Mouse (Mus musculus): ENCODE measurements around the gene Stx8. TPM values are rescaled to one million over a fixed set of nuclear protein-coding genes. Genes with fewer than 3 reads are reported as not detected.

The Stx8 gene
- polyA plus RNA-seq, 1 experiment: 8.7 TPM

DNA sequence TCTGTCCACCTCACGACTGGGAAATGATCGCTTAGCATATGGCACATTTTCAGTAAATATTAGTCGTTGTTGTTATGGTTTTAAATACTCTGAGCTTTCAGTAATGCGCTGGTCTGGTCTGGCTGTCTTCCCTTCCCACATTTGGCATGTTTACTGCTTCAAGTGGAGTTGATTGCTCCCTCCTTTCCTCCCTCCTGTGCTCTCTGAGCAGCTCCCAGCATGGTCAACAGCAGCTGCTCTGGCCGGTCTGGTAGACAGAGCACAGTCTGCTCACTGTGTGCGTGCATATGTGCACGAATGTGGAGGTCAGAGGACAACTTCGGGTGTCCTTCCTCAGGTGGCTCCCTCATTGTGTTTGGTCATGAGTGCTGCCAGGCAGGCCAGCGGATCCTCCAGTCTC is 120.2 kb downstream of the Stx8 start:
- 48% methylated on average over 9 of the region's 9 CpGs for WGBS
- TF ChIP-seq CTCF (IDR thresholded peaks at IDR 0.05; ENCODE audit: insufficient read depth, low read length) (no peak), POLR2A (IDR thresholded peaks at IDR 0.05; ENCODE audit: borderline replicate concordance, extremely low read depth, low read depth, low read length) (no peak)
- Histone ChIP-seq H3K4me3 (replicated peaks; ENCODE audit: extremely low read depth, low read depth, low read length) (no peak overlapping the region), H3K4me1 (ENCODE audit: control insufficient read depth, insufficient read depth, low read length) (peaks cover 13% of the 10 kb centered on the region)
- DNase-seq: no peak

DNA sequence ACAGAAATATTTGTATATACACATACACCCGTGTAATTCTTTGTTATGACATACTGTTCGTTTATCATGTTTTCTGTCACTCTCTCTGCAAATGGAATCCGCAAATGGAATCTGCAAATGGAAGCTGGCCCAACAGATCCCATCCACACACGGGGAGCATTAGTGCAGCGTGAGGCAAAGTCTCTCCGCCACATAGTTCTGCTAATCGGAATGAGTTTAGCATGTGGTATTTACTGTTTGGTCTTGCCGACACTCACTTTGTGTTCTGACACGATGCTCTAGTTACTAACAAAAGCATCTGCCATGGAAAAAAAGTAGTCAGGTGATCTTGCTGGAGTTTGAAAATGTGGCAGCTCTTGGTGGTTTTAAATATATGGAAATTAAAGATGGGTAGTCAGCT is 123.4 kb downstream of the Stx8 start:
- Histone ChIP-seq H3K4me1 (ENCODE audit: control insufficient read depth, insufficient read depth, low read length) (peaks cover 13% of the 10 kb centered on the region), H3K4me3 (replicated peaks; ENCODE audit: extremely low read depth, low read depth, low read length) (no peak overlapping the region)
- TF ChIP-seq POLR2A (IDR thresholded peaks at IDR 0.05; ENCODE audit: borderline replicate concordance, extremely low read depth, low read depth, low read length) (no peak), CTCF (IDR thresholded peaks at IDR 0.05; ENCODE audit: insufficient read depth, low read length) (no peak)
- no peak for DNase-seq
- WGBS: 65% methylated on average over 9 of the region's 9 CpGs

DNA sequence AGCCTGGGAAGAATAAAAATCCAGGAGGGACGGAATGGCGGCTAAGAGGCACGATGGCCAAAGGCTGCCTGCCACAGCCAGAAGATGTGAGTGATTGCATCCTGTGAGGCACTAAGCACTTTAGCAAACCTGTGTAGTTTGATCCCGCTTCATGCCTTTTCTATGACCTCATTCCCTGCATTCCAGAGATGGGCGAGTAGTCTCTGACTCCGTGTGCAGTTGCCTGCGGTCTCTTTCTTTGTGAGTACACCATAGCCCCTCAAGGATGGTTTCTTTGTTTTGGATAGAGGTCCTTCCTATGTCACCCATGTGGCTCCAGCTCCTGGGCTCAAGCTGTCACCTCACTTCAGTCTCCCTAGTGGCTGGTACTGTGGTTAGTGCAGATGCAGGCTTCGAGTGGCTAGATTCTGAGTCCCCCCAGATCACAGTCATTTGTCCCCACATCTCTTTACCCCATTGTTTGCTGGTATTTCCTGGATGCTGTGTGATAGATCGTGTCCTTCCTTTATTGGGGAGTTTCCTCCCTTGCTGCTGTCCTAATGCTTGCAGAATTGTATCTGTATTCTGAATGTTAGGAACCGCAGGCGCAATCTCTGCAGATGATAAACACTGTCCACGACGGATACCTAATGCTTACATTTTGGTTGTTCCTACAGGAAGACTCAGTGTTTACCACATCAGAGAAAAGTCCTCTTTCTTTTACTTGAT is 124.0 kb downstream of the Stx8 start:
- no peak for DNase-seq
- no peak overlapping the region for H3K4me3 ChIP-seq (replicated peaks; ENCODE audit: extremely low read depth, low read depth, low read length)
- TF ChIP-seq POLR2A (IDR thresholded peaks at IDR 0.05; ENCODE audit: borderline replicate concordance, extremely low read depth, low read depth, low read length): no peak
- TF ChIP-seq CTCF (IDR thresholded peaks at IDR 0.05; ENCODE audit: insufficient read depth, low read length): no peak
- WGBS: 38% methylated on average over 13 of the region's 13 CpGs
- H3K4me1 ChIP-seq (ENCODE audit: control insufficient read depth, insufficient read depth, low read length): peaks cover 13% of the 10 kb centered on the region

DNA sequence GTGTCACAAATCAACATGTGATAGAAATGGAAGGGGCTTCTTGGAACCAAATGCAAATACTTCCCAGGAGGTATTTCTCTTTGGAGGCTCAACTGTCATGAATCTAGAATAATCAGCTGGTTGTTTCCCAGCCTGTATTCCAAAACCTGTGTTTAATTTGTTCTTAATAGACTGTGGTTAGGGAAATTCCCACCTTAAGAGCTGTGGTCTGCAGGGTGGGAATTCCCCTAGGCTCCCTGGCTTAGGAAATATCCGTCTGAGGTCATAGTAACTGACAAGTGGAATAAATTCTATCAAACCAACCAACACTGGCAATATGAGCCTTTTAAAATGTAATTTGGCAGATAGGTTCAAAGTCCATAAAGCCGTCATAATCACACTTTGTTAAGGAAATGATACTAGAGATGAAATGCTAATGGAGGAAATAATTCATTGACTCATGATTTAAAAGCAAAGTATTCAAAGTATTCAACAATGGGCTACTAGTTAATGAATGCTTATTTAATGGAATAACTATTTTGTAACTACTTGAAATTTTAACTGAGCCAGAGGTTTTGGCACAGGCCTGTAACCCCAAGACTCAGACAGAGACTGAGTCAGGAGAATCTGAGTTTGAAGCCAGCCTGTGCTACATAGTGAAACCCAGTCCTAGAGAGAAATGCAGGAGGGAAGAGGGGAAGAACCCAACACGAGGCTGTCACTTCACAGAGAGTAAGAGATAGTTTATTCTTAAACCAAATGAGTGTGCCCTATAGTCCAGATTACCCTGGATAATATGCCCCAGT is 126.2 kb downstream of the Stx8 start:
- 44% methylated on average over 3 of the region's 3 CpGs for WGBS
- DNase-seq: no peak
- H3K4me3 ChIP-seq (replicated peaks; ENCODE audit: extremely low read depth, low read depth, low read length): no peak overlapping the region
- peaks cover 8% of the 10 kb centered on the region for H3K4me1 ChIP-seq (ENCODE audit: control insufficient read depth, insufficient read depth, low read length)
- no peak for TF ChIP-seq POLR2A (IDR thresholded peaks at IDR 0.05; ENCODE audit: borderline replicate concordance, extremely low read depth, low read depth, low read length)
- TF ChIP-seq CTCF (IDR thresholded peaks at IDR 0.05; ENCODE audit: insufficient read depth, low read length): no peak

DNA sequence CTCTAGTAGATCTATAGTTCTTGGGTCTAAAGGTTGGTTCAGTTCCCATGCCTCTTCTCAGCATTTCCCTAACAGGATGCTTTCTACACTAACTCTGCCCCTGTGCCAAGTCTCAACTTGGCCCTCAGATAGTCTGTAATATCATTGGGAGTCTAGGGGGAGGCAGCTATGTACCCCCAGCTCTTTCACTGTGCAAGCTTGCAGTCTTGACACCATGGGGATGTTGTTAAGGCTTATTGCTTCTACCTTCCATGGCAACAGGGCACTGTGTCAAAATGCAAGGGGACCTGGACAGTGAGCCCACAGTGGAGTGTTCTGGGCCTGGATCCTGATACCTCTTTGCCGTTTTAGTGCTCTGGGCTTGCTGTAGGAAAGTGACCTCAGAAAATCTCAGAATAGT is 135.6 kb downstream of the Stx8 start:
- DNase-seq: no peak
- no peak overlapping the region for H3K4me3 ChIP-seq (replicated peaks; ENCODE audit: extremely low read depth, low read depth, low read length)
- H3K4me1 ChIP-seq (ENCODE audit: control insufficient read depth, insufficient read depth, low read length): peaks cover 4% of the 10 kb centered on the region; the same call in 1 of the 2 replicates
- 89% methylated on average over 1 of the region's 1 CpGs for WGBS
- no peak for TF ChIP-seq POLR2A (IDR thresholded peaks at IDR 0.05; ENCODE audit: borderline replicate concordance, extremely low read depth, low read depth, low read length)
- TF ChIP-seq CTCF (IDR thresholded peaks at IDR 0.05; ENCODE audit: insufficient read depth, low read length): no peak

DNA sequence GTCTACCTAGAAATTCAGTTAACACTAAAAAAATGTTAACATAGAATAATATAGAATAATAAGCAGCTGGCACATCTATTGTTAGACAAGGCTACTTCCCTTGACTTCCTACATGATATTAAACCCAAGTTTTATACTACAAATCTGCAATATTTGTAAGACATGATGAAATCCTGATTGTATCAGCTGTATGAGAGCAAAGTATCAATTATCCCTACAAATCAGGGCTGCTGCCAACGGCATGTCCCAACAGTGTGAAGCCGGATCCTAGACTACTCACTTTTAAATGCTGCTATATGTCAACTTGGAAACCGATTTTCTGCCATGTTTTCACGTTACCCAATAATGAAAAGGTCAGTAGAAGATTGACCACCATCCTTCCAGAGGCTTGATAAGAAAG is 137.5 kb downstream of the Stx8 start:
- Histone ChIP-seq H3K4me3 (replicated peaks; ENCODE audit: extremely low read depth, low read depth, low read length) (no peak overlapping the region), H3K4me1 (ENCODE audit: control insufficient read depth, insufficient read depth, low read length) (peaks cover 4% of the 10 kb centered on the region; the same call in 1 of the 2 replicates)
- no peak for TF ChIP-seq CTCF (IDR thresholded peaks at IDR 0.05; ENCODE audit: insufficient read depth, low read length)
- no peak for TF ChIP-seq POLR2A (IDR thresholded peaks at IDR 0.05; ENCODE audit: borderline replicate concordance, extremely low read depth, low read depth, low read length)
- DNase-seq: no peak
- 91% methylated on average over 4 of the region's 4 CpGs for WGBS

DNA sequence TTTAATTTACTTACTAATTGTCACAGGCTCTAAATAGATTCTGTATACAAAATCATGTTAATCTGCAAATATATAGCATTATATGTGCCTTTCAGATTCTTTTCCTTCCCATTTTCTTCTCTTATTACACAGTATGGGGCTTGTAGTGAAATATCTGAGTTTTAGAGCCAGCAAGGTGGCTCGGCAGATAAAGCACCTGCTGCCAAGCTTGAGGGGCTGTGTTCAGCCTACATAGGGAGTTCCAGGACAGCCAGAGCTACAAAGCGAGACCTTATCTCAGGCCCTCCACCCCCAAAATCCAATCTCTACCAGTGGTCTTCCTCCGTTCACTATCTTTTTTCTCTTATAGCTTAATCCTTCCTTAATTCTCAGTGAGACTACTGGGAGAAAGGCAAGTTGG is 140.1 kb downstream of the Stx8 start:
- TF ChIP-seq POLR2A (IDR thresholded peaks at IDR 0.05; ENCODE audit: borderline replicate concordance, extremely low read depth, low read depth, low read length) (no peak), CTCF (IDR thresholded peaks at IDR 0.05; ENCODE audit: insufficient read depth, low read length) (no peak)
- no peaks in the 10 kb centered on the region for H3K4me1 ChIP-seq (ENCODE audit: control insufficient read depth, insufficient read depth, low read length)
- 92% methylated on average over 3 of the region's 3 CpGs for WGBS
- H3K4me3 ChIP-seq (replicated peaks; ENCODE audit: extremely low read depth, low read depth, low read length): no peak overlapping the region
- no peak for DNase-seq

DNA sequence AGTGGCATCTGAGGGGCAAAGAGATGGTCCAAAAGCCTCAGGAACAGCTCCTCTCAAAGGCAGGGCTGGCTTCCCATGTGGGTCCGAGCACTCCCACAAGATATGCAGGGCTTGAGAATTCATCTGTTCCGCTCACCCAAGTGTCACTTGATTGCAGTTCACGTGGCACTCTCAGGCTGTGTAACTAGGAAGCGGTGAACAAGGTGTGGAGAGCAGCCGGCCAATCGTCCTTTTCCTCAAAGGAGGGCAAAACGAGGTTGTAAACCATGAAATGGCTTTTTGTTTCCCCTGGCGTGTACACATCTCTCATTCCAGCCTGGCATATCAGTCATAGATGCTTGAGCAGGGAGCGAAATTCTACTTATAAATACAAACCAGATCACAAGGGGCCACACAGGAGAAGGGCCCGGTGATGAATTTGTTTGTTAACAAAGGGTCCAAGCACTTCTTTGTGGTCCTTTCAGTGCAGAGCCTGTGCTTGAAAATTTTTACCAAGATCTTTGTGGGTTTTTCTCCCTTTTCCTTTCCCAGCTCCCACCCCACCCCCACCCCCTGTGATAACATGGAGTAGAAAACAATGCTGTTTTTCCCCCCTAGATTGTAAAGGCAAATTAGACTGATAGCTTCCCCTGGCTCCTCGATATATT is 147.6 kb downstream of the Stx8 start:
- no peak for TF ChIP-seq CTCF (IDR thresholded peaks at IDR 0.05; ENCODE audit: insufficient read depth, low read length)
- TF ChIP-seq POLR2A (IDR thresholded peaks at IDR 0.05; ENCODE audit: borderline replicate concordance, extremely low read depth, low read depth, low read length): no peak
- 58% methylated on average over 11 of the region's 11 CpGs for WGBS
- Histone ChIP-seq H3K4me3 (replicated peaks; ENCODE audit: extremely low read depth, low read depth, low read length) (no peak overlapping the region), H3K4me1 (ENCODE audit: control insufficient read depth, insufficient read depth, low read length) (no peaks in the 10 kb centered on the region)
- DNase-seq: peak; percentile 61

DNA sequence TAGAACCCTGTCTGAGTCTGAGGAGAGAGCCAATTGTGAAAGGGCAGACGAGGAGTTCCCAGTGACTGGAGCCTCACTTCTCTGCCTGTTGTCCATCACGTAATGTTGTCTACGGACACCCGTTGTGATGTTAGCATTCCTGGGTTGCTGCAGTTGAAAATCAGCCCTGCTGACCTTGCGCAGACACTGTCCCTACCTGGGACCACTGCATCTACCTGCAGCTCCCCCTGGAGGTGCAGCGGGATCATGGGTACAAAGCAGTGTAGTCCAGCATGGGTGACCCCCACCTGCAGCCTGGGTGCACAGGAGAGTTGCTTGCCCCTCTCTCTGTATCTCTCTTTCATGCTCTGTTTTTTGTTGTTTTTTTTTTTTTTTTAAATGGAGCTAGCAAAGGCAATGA is 148.2 kb downstream of the Stx8 start:
- WGBS: 59% methylated on average over 6 of the region's 6 CpGs
- no peak for DNase-seq
- no peaks in the 10 kb centered on the region for H3K4me1 ChIP-seq (ENCODE audit: control insufficient read depth, insufficient read depth, low read length)

More for the DNA sequence above, 148.2 kb downstream of the Stx8 start:
- H3K4me3 ChIP-seq (replicated peaks; ENCODE audit: extremely low read depth, low read depth, low read length): no peak overlapping the region
- TF ChIP-seq POLR2A (IDR thresholded peaks at IDR 0.05; ENCODE audit: borderline replicate concordance, extremely low read depth, low read depth, low read length): no peak
- TF ChIP-seq CTCF (IDR thresholded peaks at IDR 0.05; ENCODE audit: insufficient read depth, low read length): peak; percentile 50; the same call in 1 of the 2 replicates
